Mouse (Mus musculus) kidney, adult 2 months (tissue): ENCODE data around the gene Dnm2. TPM values are rescaled to one million over a fixed set of nuclear protein-coding genes. Genes with fewer than 3 reads are reported as not detected.

Experiments
- DNase-seq: peaks from one replicate; pipeline ENCODE4 v3.0.0; 2021
- H3K27ac ChIP-seq: fragments of 200-500 bp; 2 replicates; pipeline ENCODE4 v1.5.1; 2012; ENCODE audit warnings: low read depth, low read length, control low read depth, inconsistent platforms; ENCODE audit not compliant: insufficient read depth
- H3K27me3 ChIP-seq: fragments of 200-500 bp; replicated peaks from 2 replicates; pipeline ENCODE4 v1.6.1; 2012; ENCODE audit warnings: mild to moderate bottlenecking, moderate library complexity, low read length, inconsistent platforms; ENCODE audit not compliant: control insufficient read depth, insufficient read depth
- H3K36me3 ChIP-seq: fragments of 200-500 bp; 2 replicates; pipeline ENCODE4 v1.6.1; 2012; ENCODE audit warnings: mild to moderate bottlenecking, moderate library complexity, low read length, inconsistent platforms; ENCODE audit not compliant: control insufficient read depth, insufficient read depth
- H3K4me1 ChIP-seq: fragments of 200-500 bp; 2 replicates; pipeline ENCODE4 v1.6.1; 2011; ENCODE audit warnings: low read length; ENCODE audit not compliant: control insufficient read depth, insufficient read depth
- H3K4me3 ChIP-seq: fragments of 200-500 bp; 2 replicates; pipeline ENCODE4 v1.5.1; 2011; ENCODE audit warnings: mild to moderate bottlenecking, low read depth, low read length, control low read depth; ENCODE audit not compliant: insufficient read depth
- CTCF ChIP-seq: fragments of 200-500 bp; conservative IDR thresholded peaks from 2 replicates; pipeline ENCODE4 v1.5.1; 2011; ENCODE audit warnings: low read depth, mild to moderate bottlenecking, control low read depth, low read length, moderate library complexity, mixed read lengths; ENCODE audit not compliant: insufficient read depth, insufficient read length
- POLR2A ChIP-seq: fragments of 200-500 bp; IDR thresholded peaks from one replicate; pipeline ENCODE4 v1.6.1; 2011; ENCODE audit warnings: low read depth, low read length, control low read depth
- WGBS: fragments of 180-500 bp; shearing (Covaris S2); methylation state at CpG from one replicate; pipeline ENCODE4 v1.1.7; 2018; 5-methylcytosine and 5-hydroxymethylcytosine counted together
- polyA plus RNA-seq: library from polyadenylated mRNA; depleted of rRNA; stranded (reverse); fragments of >200 nt; gene quantifications from 2 replicates; pipeline ENCODE4 v1.2.3, GENCODE M21; 2012

Dnm2 gene
- polyA plus RNA-seq, 1 experiment = 101 TPM

- Histone ChIP-seq H3K4me3 (no peak overlapping the region), H3K27me3 (no peaks in the 10 kb centered on the region), H3K4me1 (peaks cover 2% of the 10 kb centered on the region; the same call in 1 of the 2 replicates), H3K27ac (no peak overlapping the region), H3K36me3 (no peaks in the 10 kb centered on the region)
- no peak for DNase-seq
- 72% methylated on average over 15 of the region's 15 CpGs for WGBS
- no peak for TF ChIP-seq CTCF
- TF ChIP-seq POLR2A = no peak
Measured at GRCm38 (mm10) chr9:21507753-21508430, 83.2 kb downstream of the Dnm2 start.

- TF ChIP-seq CTCF = no peak
- no peak for TF ChIP-seq POLR2A
- WGBS = 40% methylated on average over 7 of the region's 7 CpGs
- Histone ChIP-seq H3K27me3 (no peaks in the 10 kb centered on the region), H3K4me3 (no peak overlapping the region), H3K4me1 (peaks cover 2% of the 10 kb centered on the region; the same call in 1 of the 2 replicates), H3K36me3 (no peaks in the 10 kb centered on the region), H3K27ac (no peak overlapping the region)
- peak; percentile 17 for DNase-seq
Measured at GRCm38 (mm10) chr9:21508871-21509404, 84.2 kb downstream of the Dnm2 start.

GRCm38 (mm10) chr9:21509772-21510688 is 85.3 kb downstream of the Dnm2 start, which contains the start of gene Tmed1:
Tmed1 (minus strand) TSS chr9:21510252.
- WGBS = under 1% methylated on average over 44 of the region's 44 CpGs
- peak within 1 kb of the TSS; percentile 86 for H3K4me3 ChIP-seq
- no peaks in the 10 kb centered on the region for H3K27me3 ChIP-seq
- TF ChIP-seq POLR2A (no peak), CTCF (no peak)
- H3K27ac ChIP-seq = peak within 1 kb of the TSS; percentile 95
- peaks cover 2% of the 10 kb centered on the region; the same call in 1 of the 2 replicates for H3K4me1 ChIP-seq
- DNase-seq = peak; percentile 98
- H3K36me3 ChIP-seq = no peaks in the 10 kb centered on the region

- TF ChIP-seq CTCF (no peak), POLR2A (no peak)
- 0 out of 2 replicates have a peak overlapping the region, but pooled peaks have one; percentile 4 for H3K27ac ChIP-seq
- H3K36me3 ChIP-seq = no peaks in the 10 kb centered on the region
- under 1% methylated on average over 7 of the region's 7 CpGs for WGBS
- peaks cover 2% of the 10 kb centered on the region; the same call in 1 of the 2 replicates for H3K4me1 ChIP-seq
- peak overlapping the region; percentile 42 for H3K4me3 ChIP-seq
- H3K27me3 ChIP-seq = no peaks in the 10 kb centered on the region
- no peak for DNase-seq
Measured at GRCm38 (mm10) chr9:21510689-21511015, 85.9 kb downstream of the Dnm2 start.

GRCm38 (mm10) chr9:21511052-21511451 is 86.3 kb downstream of the Dnm2 start:
- no peaks in the 10 kb centered on the region for H3K36me3 ChIP-seq
- 82% methylated on average over 9 of the region's 9 CpGs for WGBS
- no peak for TF ChIP-seq CTCF
- TF ChIP-seq POLR2A = no peak
- H3K4me3 ChIP-seq = no peak overlapping the region
- H3K4me1 ChIP-seq = peaks cover 2% of the 10 kb centered on the region; the same call in 1 of the 2 replicates
- no peak overlapping the region for H3K27ac ChIP-seq
- H3K27me3 ChIP-seq = no peaks in the 10 kb centered on the region
- no peak for DNase-seq

GRCm38 (mm10) chr9:21513466-21513865 is 88.8 kb downstream of the Dnm2 start:
- Histone ChIP-seq H3K4me3 (no peak overlapping the region), H3K27ac (no peak overlapping the region), H3K27me3 (no peaks in the 10 kb centered on the region), H3K4me1 (peaks cover 2% of the 10 kb centered on the region; the same call in 1 of the 2 replicates), H3K36me3 (no peaks in the 10 kb centered on the region)
- TF ChIP-seq POLR2A = no peak
- no peak for TF ChIP-seq CTCF
- no peak for DNase-seq
- WGBS = 98% methylated on average over 4 of the region's 4 CpGs
